Mouse (Mus musculus): ENCODE measurements at regions not wholly inside any gene's neighbourhood (a gene's known extent, or its start where the extent isn't known, plus 50 kb on each side); places are given as distances from the start of the nearest gene placed in this dataset.

GRCm38 (mm10) chr10:55851361-55851760, 255.4 kb upstream of the Msl3l2 start:
- TF ChIP-seq USF1 (IDR thresholded peaks at IDR 0.05; ENCODE audit: low read depth) (no peak), POLR2AphosphoS2 (IDR thresholded peaks at IDR 0.05; ENCODE audit: insufficient read length, low read depth) (no peak), POLR2A (IDR thresholded peaks at IDR 0.05; ENCODE audit: insufficient read length, low read depth) (no peak), TCF12 (IDR thresholded peaks at IDR 0.05; ENCODE audit: insufficient read depth, poor library complexity, severe bottlenecking) (no peak), MYOD1 (IDR thresholded peaks at IDR 0.05; ENCODE audit: control insufficient read depth in 1 of 3, insufficient read length in 2 of 3, low read depth in 2 of 3) (no peak), MYOG (IDR thresholded peaks at IDR 0.05; ENCODE audit: control insufficient read depth in 1 of 3, insufficient read depth in 1 of 3, insufficient read length in 2 of 3, low read depth in 2 of 3) (no peak), MAX (IDR thresholded peaks at IDR 0.05; ENCODE audit: low read depth) (no peak), TCF3 (IDR thresholded peaks at IDR 0.05; ENCODE audit: insufficient read length, low read depth) (no peak), SRF (IDR thresholded peaks at IDR 0.05; ENCODE audit: control insufficient read depth, insufficient read length, low read depth) (no peak), CEBPB (IDR thresholded peaks at IDR 0.05; ENCODE audit: insufficient read depth, poor library complexity, severe bottlenecking) (no peak), REST (IDR thresholded peaks at IDR 0.05; ENCODE audit: insufficient read depth, insufficient read length) (no peak)

All from myocyte (in vitro differentiated cells).